Mouse (Mus musculus) liver, embryonic 14.5 days (tissue): ENCODE measurements around the gene Utrn. TPM values are rescaled to one million over a fixed set of nuclear protein-coding genes. Genes with fewer than 3 reads are reported as not detected.

ENCODE experiments used
- ATAC-seq: fragments of 200-750 bp; cut with Nextera tagmentation; 2 replicates; pipeline ENCODE4 v1.8.0; 2017; ENCODE audit warnings: moderate number of reproducible peaks, mild to moderate bottlenecking, moderate library complexity; ENCODE audit not compliant: insufficient read depth
- DNase-seq, 3 experiments: peaks; one replicate each; pipeline ENCODE4 v3.0.0-alpha.2; 2012 to 2013; ENCODE audit warnings: low read depth in 3 of 3, low spot score in 3 of 3
- H3K27ac ChIP-seq: fragments of 300-500 bp; sonication (generic); 2 replicates; pipeline ENCODE4 v1.5.1; 2014; ENCODE audit warnings: moderate library complexity, mild to moderate bottlenecking, control low read depth, inconsistent platforms
- H3K27me3 ChIP-seq: fragments of 300-500 bp; sonication (generic); 2 replicates; pipeline ENCODE4 v1.6.1; 2014; ENCODE audit warnings: mild to moderate bottlenecking, low read length, moderate library complexity; ENCODE audit not compliant: control insufficient read depth, insufficient read depth
- H3K36me3 ChIP-seq: fragments of 300-500 bp; sonication (generic); replicated peaks from 2 replicates; pipeline ENCODE4 v1.6.1; 2014; ENCODE audit warnings: low read depth; ENCODE audit not compliant: control insufficient read depth, insufficient read depth
- H3K4me1 ChIP-seq, 2 experiments: fragments of 200-500 bp in 1 of 2; fragments of 300-500 bp in 1 of 2; sonication (generic) in 1 of 2; replicated peaks; 2 replicates each; pipeline ENCODE4 v1.6.1; 2012 to 2014; ENCODE audit warnings: antibody characterized with exemption in 1 of 2, inconsistent platforms in 1 of 2, low read length in 1 of 2; ENCODE audit not compliant: control insufficient read depth in 2 of 2, insufficient read depth in 2 of 2
- H3K4me2 ChIP-seq: fragments of 300-500 bp; sonication (generic); 2 replicates; pipeline ENCODE4 v1.6.1; 2014; ENCODE audit warnings: low read depth, mild to moderate bottlenecking, control low read depth, moderate library complexity
- H3K4me3 ChIP-seq, 2 experiments: fragments of 200-500 bp in 1 of 2; fragments of 300-500 bp in 1 of 2; sonication (generic) in 1 of 2; 2 replicates each; pipeline ENCODE4 v1.5.1; 2012 to 2014; ENCODE audit warnings: low read depth in 2 of 2, low read length in 2 of 2, mild to moderate bottlenecking in 2 of 2, control low read depth in 1 of 2, inconsistent platforms in 1 of 2, moderate library complexity in 1 of 2; ENCODE audit not compliant: insufficient read depth in 1 of 2
- H3K9ac ChIP-seq: fragments of 300-500 bp; sonication (generic); replicated peaks from 2 replicates; pipeline ENCODE4 v1.6.1; 2014; ENCODE audit warnings: mild to moderate bottlenecking, control low read depth, moderate library complexity
- H3K9me3 ChIP-seq: fragments of 300-500 bp; sonication (generic); 2 replicates; pipeline ENCODE4 v1.6.1; 2016; ENCODE audit warnings: low read length, mixed read lengths; ENCODE audit not compliant: control insufficient read depth
- CTCF ChIP-seq: IDR thresholded peaks from 2 replicates; pipeline ENCODE4 v1.5.1; 2016; ENCODE audit warnings: antibody characterized with exemption, low read depth, control low read depth
- EP300 ChIP-seq: IDR thresholded peaks from 2 replicates; pipeline ENCODE4 v1.6.1; 2016; ENCODE audit warnings: antibody characterized with exemption, low read depth
- WGBS: fragments of 180-500 bp; shearing (Covaris S2); extraction: QIAGEN DNeasy Blood & Tissue Kit; methylation state at CpG from one replicate; pipeline ENCODE4 v1.1.7; 2014; ENCODE audit not compliant: insufficient replicate concordance; 5-methylcytosine and 5-hydroxymethylcytosine counted together
- polyA plus RNA-seq, 2 experiments: library from polyadenylated mRNA; depleted of rRNA in 1 of 2; stranded (reverse) in 1 of 2; unstranded in 1 of 2; fragments of >200 nt; fragmentation: Nextera tagmentation in 1 of 2; extraction: Ambion mirVana in 1 of 2; gene quantifications; 2 replicates each; pipeline versions ENCODE4 v1.2.1 to v1.2.3; 2012 to 2014

Gene Utrn
- polyA plus RNA-seq, 2 experiments, result 2.7 to 4.4 TPM

- no peak overlapping the region for H3K9ac ChIP-seq
- WGBS, result 65% methylated on average over 8 of the region's 8 CpGs
- TF ChIP-seq CTCF, result no peak
- no peak for TF ChIP-seq EP300
- peaks cover 5% of the 10 kb centered on the region in 2 experiments for H3K4me1 ChIP-seq
- H3K27me3 ChIP-seq, result no peaks in the 10 kb centered on the region
- DNase-seq, result no peak
- no peak overlapping the region for H3K4me3 ChIP-seq
- no peaks in the 10 kb centered on the region for H3K36me3 ChIP-seq
- no peak for ATAC-seq
- H3K4me2 ChIP-seq, result no peak overlapping the region
- no peak overlapping the region for H3K27ac ChIP-seq
- H3K9me3 ChIP-seq, result no peaks in the 10 kb centered on the region
These were observed 293.2 kb downstream of the Utrn start for GRCm38 (mm10) chr10:12575849-12576435.

GRCm38 (mm10) chr10:12574760-12575159, 294.4 kb downstream of the Utrn start:
- TF ChIP-seq EP300 (no peak), CTCF (no peak)
- 67% methylated on average over 10 of the region's 10 CpGs for WGBS

GRCm38 (mm10) chr10:12573601-12574000, 295.6 kb downstream of the Utrn start:
- no peak overlapping the region for H3K9ac ChIP-seq
- peak overlapping the region; percentile 47 for H3K4me2 ChIP-seq
- DNase-seq (peak; percentile 28 to 36 (median 29)), ATAC-seq (peak; percentile 78)
- no peaks in the 10 kb centered on the region for H3K27me3 ChIP-seq
- peaks cover 2 to 5% of the 10 kb centered on the region in 2 experiments for H3K4me1 ChIP-seq
- H3K9me3 ChIP-seq, result no peaks in the 10 kb centered on the region
- no peak overlapping the region for H3K4me3 ChIP-seq
- H3K36me3 ChIP-seq, result no peaks in the 10 kb centered on the region
- 13% methylated on average over 6 of the region's 6 CpGs for WGBS
- H3K27ac ChIP-seq, result no peak overlapping the region
- TF ChIP-seq EP300, result no peak
- no peak for TF ChIP-seq CTCF

More at GRCm38 (mm10) chr10:12574760-12575159, 294.4 kb downstream of the Utrn start:
- H3K36me3 ChIP-seq, result no peaks in the 10 kb centered on the region
- no peak overlapping the region for H3K27ac ChIP-seq
- ATAC-seq, result no peak
- DNase-seq, result no peak
- H3K4me2 ChIP-seq, result no peak overlapping the region
- H3K4me1 ChIP-seq, result peaks cover 5% of the 10 kb centered on the region in 2 experiments
- no peak overlapping the region for H3K4me3 ChIP-seq
- H3K27me3 ChIP-seq, result no peaks in the 10 kb centered on the region
- H3K9ac ChIP-seq, result no peak overlapping the region
- no peaks in the 10 kb centered on the region for H3K9me3 ChIP-seq

GRCm38 (mm10) chr10:12572759-12573158, 296.4 kb downstream of the Utrn start:
- H3K9me3 ChIP-seq, result no peaks in the 10 kb centered on the region
- DNase-seq, result no peak
- H3K9ac ChIP-seq, result no peak overlapping the region
- H3K27me3 ChIP-seq, result no peaks in the 10 kb centered on the region
- no peak overlapping the region for H3K4me2 ChIP-seq
- TF ChIP-seq EP300, result no peak
- TF ChIP-seq CTCF, result no peak
- H3K4me1 ChIP-seq, result peaks cover 2 to 5% of the 10 kb centered on the region in 2 experiments
- no peaks in the 10 kb centered on the region for H3K36me3 ChIP-seq
- no peak for ATAC-seq
- H3K4me3 ChIP-seq, result no peak overlapping the region
- no peak overlapping the region for H3K27ac ChIP-seq
- 7% methylated on average over 4 of the region's 4 CpGs for WGBS

GRCm38 (mm10) chr10:12564425-12564824, 304.7 kb downstream of the Utrn start:
- Histone ChIP-seq H3K4me1 (peaks cover 0 to 3% of the 10 kb centered on the region in 2 experiments; a peak in 1 of 4 replicates), H3K9ac (no peak overlapping the region), H3K27ac (no peak overlapping the region), H3K9me3 (no peaks in the 10 kb centered on the region), H3K4me3 (no peak overlapping the region), H3K27me3 (no peaks in the 10 kb centered on the region), H3K36me3 (no peaks in the 10 kb centered on the region), H3K4me2 (no peak overlapping the region)
- WGBS, result 37% methylated on average over 4 of the region's 4 CpGs
- no peak for DNase-seq
- ATAC-seq, result no peak
- TF ChIP-seq CTCF (no peak), EP300 (no peak)
